Mouse (Mus musculus): ENCODE measurements around the gene Lmbrd2.
A peak's percentile ranks its signal among the peaks of the same experiment; 100 is the strongest.
"Not testable (repeated sequence)": the region's sequence is repeated elsewhere in the genome, so short reads cannot be mapped to it uniquely, and the experiment has no call there.

Lmbrd2 gene

GRCm38 (mm10) chr15:9134891-9135507 lies 5.4 kb upstream of the Lmbrd2 start:
- no peak for DNase-seq

- DNase-seq = no peak
These were observed 903 bp upstream of the Lmbrd2 start for GRCm38 (mm10) chr15:9139447-9139846.

GRCm38 (mm10) chr15:9140684-9141171 lies 378 bp downstream of the Lmbrd2 start:
- peak; percentile 57 for DNase-seq

GRCm38 (mm10) chr15:9155325-9155724 lies 15.0 kb downstream of the Lmbrd2 start, which contains the start of gene Skp2:
Skp2 (minus strand) TSS chr15:9155425.
- DNase-seq = no peak

- DNase-seq = no peak
These were observed 22.3 kb downstream of the Lmbrd2 start for GRCm38 (mm10) chr15:9162557-9163070.

GRCm38 (mm10) chr15:9164125-9164524 lies 23.8 kb downstream of the Lmbrd2 start:
- DNase-seq = no peak

GRCm38 (mm10) chr15:9177038-9177437 lies 36.7 kb downstream of the Lmbrd2 start:
- no peak for DNase-seq

GRCm38 (mm10) chr15:9183995-9184394 lies 43.6 kb downstream of the Lmbrd2 start:
- no peak for DNase-seq

GRCm38 (mm10) chr15:9189796-9190195 lies 49.4 kb downstream of the Lmbrd2 start:
- no peak for DNase-seq

- not testable (repeated sequence) for DNase-seq
These were observed 52.3 kb downstream of the Lmbrd2 start for GRCm38 (mm10) chr15:9192685-9193084.

GRCm38 (mm10) chr15:9198421-9198820 lies 58.1 kb downstream of the Lmbrd2 start:
- DNase-seq = no peak

- no peak for DNase-seq
These were observed 71.5 kb downstream of the Lmbrd2 start for GRCm38 (mm10) chr15:9211891-9212290.

- DNase-seq = not testable (repeated sequence)
These were observed 72.7 kb downstream of the Lmbrd2 start for GRCm38 (mm10) chr15:9213026-9213425.

- not testable (repeated sequence) for DNase-seq
These were observed 73.1 kb downstream of the Lmbrd2 start for GRCm38 (mm10) chr15:9213431-9213830.

GRCm38 (mm10) chr15:9216446-9216845 lies 76.1 kb downstream of the Lmbrd2 start:
- no peak for DNase-seq

- not testable (repeated sequence) for DNase-seq
These were observed 90.6 kb downstream of the Lmbrd2 start for GRCm38 (mm10) chr15:9230917-9231316.

- no peak for DNase-seq
These were observed 106.0 kb downstream of the Lmbrd2 start for GRCm38 (mm10) chr15:9246345-9246744.

Data from right cerebral cortex, adult 18-20 months (tissue).